Mouse (Mus musculus) left cerebral cortex, adult 2 months (tissue): ENCODE measurements around the gene Boll. TPM values are rescaled to one million over a fixed set of nuclear protein-coding genes. Genes with fewer than 3 reads are reported as not detected.
"Not testable (repeated sequence)": the region's sequence is repeated elsewhere in the genome, so short reads cannot be mapped to it uniquely, and the experiment has no call there.

Experiments
- DNase-seq, 2 experiments: peaks; one replicate each; pipeline ENCODE4 v3.0.0; 2021 to 2022; ENCODE audit warnings: low spot score in 2 of 2, mixed read lengths in 1 of 2; ENCODE audit errors: extremely low spot score in 1 of 2
- H3K27ac ChIP-seq: fragments of 200-600 bp; 2 replicates; pipeline ENCODE4 v1.8.1; 2022
- H3K4me3 ChIP-seq: fragments of 200-600 bp; 2 replicates; pipeline ENCODE4 v1.8.1; 2022
- CTCF ChIP-seq: fragments of 200-600 bp; IDR thresholded peaks from 2 replicates; pipeline ENCODE4 v1.8.1; 2022; ENCODE audit warnings: antibody characterized with exemption, mild to moderate bottlenecking, moderate library complexity
- intact Hi-C: fragments of 180-260 bp; cut with DNase I; formaldehyde crosslinking; loops from one replicate; pipeline ENCODE4 v1.15.1; 2025
- total RNA-seq, 2 experiments: library from RNA; stranded (reverse); gene quantifications; 2 replicates each; pipeline ENCODE4 v1.2.3; 2021

The Boll gene
- total RNA-seq, 2 experiments from 2014 or later, result not detected

DNA sequence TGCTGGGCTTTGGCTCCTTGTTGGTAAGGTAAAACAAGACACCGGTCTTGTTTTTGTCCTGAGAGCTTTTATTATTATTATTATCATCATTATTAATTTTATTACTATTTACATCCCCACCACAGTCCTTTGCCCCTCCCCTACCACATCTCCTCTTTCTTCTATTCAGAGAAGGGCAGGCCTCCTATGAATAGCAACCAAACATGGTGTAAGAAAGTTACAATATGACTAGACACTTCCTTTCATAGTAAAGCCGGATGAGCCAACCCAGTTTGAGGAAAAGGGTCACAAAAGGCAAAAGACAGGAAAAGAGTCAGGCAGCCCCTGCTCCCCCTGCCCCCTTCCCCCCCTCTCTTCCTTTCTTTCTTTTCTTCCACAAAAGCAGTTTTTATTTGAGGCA, 17.3 kb upstream of the Boll start:
- H3K27ac ChIP-seq, result no peak overlapping the region
- intact Hi-C loops, result loop anchor here (10.0 kb wide), 1 partner anchor 296 kb away; the partner anchor contains the start of genes Hspd1 and Hspe1
- H3K4me3 ChIP-seq, result no peak overlapping the region
- no peak for DNase-seq
- no peak for TF ChIP-seq CTCF

DNA sequence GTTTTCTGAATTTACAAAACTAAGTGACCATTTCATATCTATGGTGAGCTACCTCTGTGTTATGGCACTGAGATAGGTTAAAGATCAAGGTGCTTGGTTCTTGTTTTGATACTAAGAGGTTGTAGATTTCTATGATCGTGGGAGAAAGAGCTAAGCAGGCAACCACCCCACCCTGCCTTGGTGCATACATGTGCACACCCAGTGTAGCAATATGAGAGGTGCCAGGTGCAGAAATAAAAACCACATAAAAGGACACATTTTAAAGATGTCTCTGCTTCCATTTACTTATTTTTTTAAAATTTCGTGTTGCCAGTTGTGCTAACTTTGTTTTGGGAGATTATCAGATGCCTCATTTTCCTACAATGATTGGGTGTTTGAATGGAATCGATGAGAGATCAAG, 9.4 kb upstream of the Boll start:
- DNase-seq, result no peak
- intact Hi-C loops, result no loop called here
- no peak overlapping the region for H3K4me3 ChIP-seq
- H3K27ac ChIP-seq, result no peak overlapping the region
- TF ChIP-seq CTCF, result no peak

DNA sequence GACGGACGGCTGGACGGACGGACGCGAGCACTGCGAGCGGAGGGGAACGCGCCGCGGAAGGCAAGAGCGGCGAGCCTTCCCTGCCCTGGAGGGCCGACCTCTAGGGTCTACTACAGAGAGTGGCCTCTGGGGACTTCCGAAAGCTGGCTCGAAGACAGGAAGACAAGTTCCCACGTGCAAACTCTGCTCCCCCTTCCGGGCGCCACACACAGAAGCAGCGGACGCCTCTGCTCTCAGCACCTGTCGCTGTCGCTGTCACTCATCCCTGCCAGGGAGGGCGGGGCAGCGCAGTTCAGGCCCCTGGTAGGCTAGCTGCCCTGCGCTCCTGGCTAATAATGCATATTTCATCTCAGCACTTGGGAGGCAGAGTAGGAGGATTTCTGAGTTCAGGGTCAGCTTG, 317 bp upstream of the Boll start:
- H3K4me3 ChIP-seq, result peak overlapping the region; percentile 39
- TF ChIP-seq CTCF, result no peak
- DNase-seq, result peak in 1 of 2 experiments; percentile 13
- intact Hi-C loops, result no loop called here
- H3K27ac ChIP-seq, result no peak overlapping the region

DNA sequence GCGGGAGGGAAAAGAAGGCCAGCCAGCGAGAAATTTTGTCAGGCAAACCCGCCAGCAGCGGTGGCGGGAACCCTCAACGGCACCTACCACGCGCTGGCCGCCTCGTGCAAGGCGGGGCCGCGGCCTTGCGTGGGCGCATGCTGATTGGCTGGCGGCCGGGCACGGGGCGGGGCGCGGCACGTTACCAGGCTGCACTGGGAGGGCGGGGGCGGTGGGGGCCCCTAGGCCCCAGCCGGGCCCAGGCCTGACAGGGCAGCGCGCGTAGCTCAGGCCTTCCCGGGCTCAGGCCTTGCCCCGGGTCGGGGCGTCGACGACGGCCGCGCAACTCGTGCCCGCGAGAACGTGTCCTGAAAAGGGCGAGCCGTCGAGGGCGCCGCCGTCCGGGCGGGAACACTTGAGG, 635 bp downstream of the Boll start:
- no peak for TF ChIP-seq CTCF
- Histone ChIP-seq H3K4me3 (no peak overlapping the region), H3K27ac (no peak overlapping the region)
- no peak for DNase-seq
- intact Hi-C loops, result no loop called here

DNA sequence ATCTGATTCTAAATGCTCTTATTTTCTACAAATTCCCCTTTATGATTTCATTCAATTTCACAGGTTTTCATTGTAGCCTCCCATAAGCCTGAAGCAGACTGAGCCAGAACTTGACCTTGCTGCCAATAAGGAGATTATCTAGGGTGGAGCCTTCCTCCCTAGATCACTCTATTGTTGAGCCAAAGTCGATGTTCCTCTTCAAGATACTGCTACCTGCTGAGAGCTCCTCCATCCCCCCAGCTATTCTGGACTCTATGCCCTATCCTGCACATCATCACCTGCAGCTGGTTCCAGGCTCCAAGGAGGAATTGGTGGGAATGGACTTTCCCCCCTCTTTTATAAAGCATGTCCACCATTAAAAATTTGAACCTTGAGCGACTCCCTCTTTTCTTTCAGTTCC, 11.4 kb downstream of the Boll start:
- DNase-seq, intact Hi-C loops, H3K27ac ChIP-seq, H3K4me3 ChIP-seq: not testable (repeated sequence)

DNA sequence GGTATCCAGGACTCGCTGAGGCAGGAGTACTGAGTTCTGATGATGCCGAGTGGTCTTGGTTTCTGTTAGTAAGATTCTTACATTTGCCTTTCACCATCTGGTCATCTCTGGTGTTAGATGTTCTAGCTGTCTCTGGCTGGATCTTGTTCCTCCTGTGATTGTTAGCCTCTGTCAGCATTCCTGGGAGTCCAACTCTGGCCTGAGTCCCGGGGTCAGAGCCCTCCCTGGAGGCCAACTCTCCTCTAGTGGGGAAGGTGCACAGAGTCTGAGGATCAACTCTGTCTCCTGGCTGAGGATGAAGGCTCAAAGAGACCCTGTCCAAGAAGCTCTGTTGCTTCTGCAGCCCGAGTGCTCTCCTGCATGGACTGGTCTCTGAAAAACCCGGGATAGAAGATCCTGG, 37.8 kb downstream of the Boll start:
- DNase-seq, H3K27ac ChIP-seq, H3K4me3 ChIP-seq, intact Hi-C loops: not testable (repeated sequence)

DNA sequence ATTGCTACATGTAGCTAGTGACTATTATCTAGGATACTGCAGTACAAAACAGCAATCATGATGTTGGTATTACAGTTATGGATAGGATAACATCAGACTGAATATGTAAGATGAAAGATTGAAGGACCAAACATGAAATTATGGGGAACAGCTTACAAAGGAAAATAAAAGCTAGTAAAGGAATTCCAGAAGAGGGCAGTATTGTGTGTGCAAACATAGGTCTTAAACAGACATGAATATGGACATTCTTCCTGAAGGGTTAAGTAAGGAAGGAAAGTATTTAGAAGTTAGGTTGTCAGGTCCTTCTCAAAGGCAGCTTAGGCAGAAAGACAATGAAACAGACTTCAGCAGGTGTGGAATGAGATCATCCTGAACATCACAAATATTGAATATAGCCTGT, 62.2 kb downstream of the Boll start:
- TF ChIP-seq CTCF, result peak; percentile 60
- Histone ChIP-seq H3K27ac (no peak overlapping the region), H3K4me3 (no peak overlapping the region)
- intact Hi-C loops, result loop anchor here (2.0 kb wide), 2 partner anchors 82 to 574 kb away; no protein-coding TSS in a partner anchor
- no peak for DNase-seq

DNA sequence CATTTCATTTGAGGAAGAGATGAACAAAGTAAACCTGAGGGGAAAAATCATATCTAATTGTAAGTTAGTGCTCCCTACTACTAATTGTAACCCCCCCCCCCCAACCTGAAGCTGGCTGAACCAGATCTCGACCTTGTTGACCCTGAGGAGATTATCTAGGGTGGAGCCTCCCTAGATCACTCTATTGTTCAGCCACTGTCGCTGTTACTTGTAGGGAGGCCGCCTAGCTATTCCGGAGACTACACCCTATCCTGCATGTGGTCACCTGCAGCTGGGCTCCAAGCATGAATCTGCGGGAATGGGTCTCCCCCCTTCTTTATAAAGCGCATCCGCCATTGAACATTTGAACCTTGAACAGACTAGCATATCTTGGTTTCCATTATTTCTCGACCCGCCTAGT, 84.2 kb downstream of the Boll start:
- no peak overlapping the region for H3K4me3 ChIP-seq
- intact Hi-C loops, result no loop called here
- no peak overlapping the region for H3K27ac ChIP-seq
- DNase-seq, result no peak
- TF ChIP-seq CTCF, result no peak

DNA sequence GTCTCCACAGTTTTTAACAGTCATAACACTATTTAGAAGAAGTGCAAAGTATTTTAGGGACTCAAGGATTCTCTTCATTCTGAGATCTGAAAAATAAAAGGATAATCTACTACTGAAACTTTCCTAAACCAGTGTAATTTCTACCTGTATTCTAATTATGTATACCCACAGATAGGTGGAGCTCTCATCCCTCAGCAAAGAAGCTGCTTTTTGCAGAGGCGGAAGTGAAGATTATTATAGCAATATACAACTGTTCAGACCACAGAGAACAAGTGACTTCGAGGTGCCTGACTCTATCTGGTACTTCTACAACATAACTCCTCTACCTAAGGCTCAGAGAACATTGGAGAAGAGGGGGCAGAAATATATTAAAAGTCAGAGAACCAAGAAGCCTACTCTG, 97.8 kb downstream of the Boll start:
- intact Hi-C loops, result no loop called here
- Histone ChIP-seq H3K27ac (no peak overlapping the region), H3K4me3 (no peak overlapping the region)
- no peak for DNase-seq
- peak; percentile 36 for TF ChIP-seq CTCF

DNA sequence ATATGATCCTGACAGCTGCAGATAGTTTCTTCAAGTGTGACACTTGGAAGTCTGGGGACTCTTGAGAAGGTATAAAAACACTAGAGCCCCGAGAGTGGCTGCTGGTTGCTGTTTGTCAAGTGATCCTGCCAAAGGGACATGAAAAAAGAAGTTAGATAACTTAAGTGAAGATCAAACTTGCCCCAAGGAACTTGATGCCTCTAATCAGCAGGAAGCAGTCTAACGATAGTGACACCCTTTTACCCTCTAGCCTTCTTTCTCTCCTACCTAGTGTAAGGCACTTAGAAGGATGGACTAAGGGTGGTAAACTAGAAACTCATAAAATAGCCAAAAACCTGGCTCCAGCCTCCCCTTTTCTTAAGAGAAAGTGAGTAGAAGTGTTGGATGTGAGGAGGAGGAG, 98.9 kb downstream of the Boll start:
- H3K4me3 ChIP-seq, result no peak overlapping the region
- no peak for DNase-seq
- intact Hi-C loops, result no loop called here
- no peak overlapping the region for H3K27ac ChIP-seq
- TF ChIP-seq CTCF, result no peak

DNA sequence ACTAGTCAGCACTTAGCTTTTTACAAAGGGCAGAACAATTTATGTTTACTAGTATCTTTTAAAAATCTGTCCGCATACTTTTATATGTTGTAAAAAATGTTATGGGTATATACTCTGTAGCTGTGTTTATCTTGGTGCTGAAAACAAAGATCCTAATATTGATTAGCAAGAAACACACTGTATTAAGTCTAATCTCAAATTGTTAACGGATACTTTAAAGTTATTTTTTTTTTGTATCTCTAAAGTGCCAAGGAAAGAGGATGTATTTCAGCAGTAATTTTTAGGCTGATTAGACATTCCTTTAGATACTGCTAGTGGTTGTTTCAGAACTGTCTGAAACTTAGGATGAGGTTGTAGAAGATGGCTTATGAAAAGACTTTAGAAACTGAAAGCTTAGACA, 116.9 kb downstream of the Boll start:
- H3K27ac ChIP-seq, result no peak overlapping the region

DNA sequence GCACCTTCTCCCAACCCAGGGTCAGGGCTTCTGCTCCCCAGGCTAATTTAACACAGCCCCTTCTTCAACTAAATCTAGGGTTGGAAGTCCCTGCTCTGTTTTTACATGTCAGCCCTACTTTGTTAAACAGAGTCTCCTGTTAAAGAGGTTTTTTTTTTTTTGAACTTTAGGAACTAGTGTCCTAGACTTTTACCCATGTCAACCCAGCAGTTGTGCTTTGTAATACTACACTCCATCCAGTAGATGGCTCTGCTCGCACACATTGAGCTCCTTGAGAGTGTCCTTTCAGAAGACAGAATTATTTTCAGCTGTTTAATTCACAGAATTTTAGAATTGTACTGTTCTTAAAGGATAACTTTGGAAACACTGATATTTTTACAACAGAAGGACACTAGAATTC, 124.0 kb downstream of the Boll start:
- H3K4me3 ChIP-seq, result peak overlapping the region; percentile 82
- intact Hi-C loops, result loop anchor here (2.0 kb wide), 2 partner anchors 78 to 636 kb away; no protein-coding TSS in a partner anchor
- peak; percentile 23 to 35 for DNase-seq
- H3K27ac ChIP-seq, result no peak overlapping the region
- TF ChIP-seq CTCF, result peak; percentile 89

More for the DNA sequence above, 116.9 kb downstream of the Boll start:
- no peak for DNase-seq
- intact Hi-C loops, result no loop called here
- TF ChIP-seq CTCF, result no peak
- no peak overlapping the region for H3K4me3 ChIP-seq

DNA sequence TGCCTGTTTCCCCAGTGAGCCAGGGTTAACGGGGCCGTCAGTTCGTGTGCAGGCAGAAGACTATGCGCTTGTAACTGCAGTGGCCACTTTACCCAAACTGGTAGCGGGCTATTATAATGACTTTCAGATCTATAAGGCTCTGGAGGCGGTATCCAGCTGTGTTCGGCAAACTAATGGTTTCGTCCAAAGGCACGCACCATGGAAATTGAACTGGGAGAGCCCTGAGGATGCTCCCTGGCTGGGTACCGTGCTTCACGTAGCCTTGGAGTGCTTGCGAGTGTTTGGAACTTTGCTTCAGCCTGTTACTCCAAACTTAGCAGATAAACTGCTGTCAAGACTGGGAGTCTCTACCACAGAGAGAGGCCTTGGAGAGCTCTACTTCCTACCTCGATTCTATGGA, 124.8 kb downstream of the Boll start:
- intact Hi-C loops, result loop anchor here (2.0 kb wide), 2 partner anchors 78 to 636 kb away; no protein-coding TSS in a partner anchor
- DNase-seq, result no peak
- Histone ChIP-seq H3K27ac (no peak overlapping the region), H3K4me3 (peak overlapping the region; percentile 82)
- no peak for TF ChIP-seq CTCF
